Mouse (Mus musculus): ENCODE results near the gene Wipf2.

DNA sequence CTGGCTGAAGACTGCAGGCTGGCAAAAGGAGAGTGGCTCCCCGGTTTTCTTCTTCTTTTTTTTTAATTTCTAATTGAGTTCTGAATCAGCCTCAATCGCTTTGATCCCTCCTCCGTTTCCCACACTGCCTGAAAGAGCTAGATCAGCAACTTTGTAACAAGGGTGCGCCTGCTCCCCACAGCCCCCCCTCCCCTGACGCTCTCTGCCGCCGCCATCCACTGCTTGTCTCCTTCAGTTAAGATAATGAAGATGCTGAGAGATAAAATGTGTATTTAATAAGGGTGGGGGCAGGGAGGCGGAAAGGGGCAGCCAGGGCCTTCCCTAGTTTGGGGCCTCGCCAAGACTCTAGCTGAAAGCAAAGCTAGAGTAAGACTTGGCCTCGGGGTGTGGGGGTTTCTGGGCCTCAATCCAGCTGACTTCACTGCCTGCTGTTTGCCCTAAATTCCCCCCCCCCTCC lies 61.9 kb downstream of the Wipf2 start:
- TF ChIP-seq EP300 (IDR thresholded peaks at IDR 0.05; ENCODE audit: low read depth in 1 of 2, low read length in 2 of 2): peak; percentile 46 to 78; a peak in 3 of 4 replicates
- TF ChIP-seq MXI1 (IDR thresholded peaks at IDR 0.05; ENCODE audit: low read depth, low read length): peak; percentile 59; the same call in 1 of the 2 replicates
- peak; percentile 59 for TF ChIP-seq RCOR1 (IDR thresholded peaks at IDR 0.05; ENCODE audit: low read depth, low read length)
- TF ChIP-seq POLR2A (IDR thresholded peaks at IDR 0.05; ENCODE audit: control insufficient read depth in 1 of 2, insufficient read depth in 1 of 2, low read depth in 1 of 2, low read length in 2 of 2, poor library complexity in 1 of 2): no peak; a peak in 1 of 4 replicates
- no peak for TF ChIP-seq CTCF (IDR thresholded peaks at IDR 0.05 in 2 of 3, conservative IDR thresholded peaks at IDR 0.05 in 1 of 3; ENCODE audit: control insufficient read depth in 1 of 3, insufficient read depth in 1 of 3, low read depth in 2 of 3, low read length in 3 of 3, poor library complexity in 1 of 3, severe bottlenecking in 1 of 3)
- TF ChIP-seq KAT2A (conservative IDR thresholded peaks at IDR 0.05; ENCODE audit: low read depth, low read length): no peak; the same call in 1 of the 2 replicates

All from MEL (cell line).